Mouse (Mus musculus) embryo, embryonic 10 days (tissue): ENCODE measurements around the gene Flrt1.
"Not testable (repeated sequence)": the region's sequence is repeated elsewhere in the genome, so short reads cannot be mapped to it uniquely, and the experiment has no call there.

Experiments used
- DNase-seq: peaks from one replicate; pipeline ENCODE4 v3.0.0-alpha.2; 2015; ENCODE audit warnings: low spot score

Gene Flrt1

DNA sequence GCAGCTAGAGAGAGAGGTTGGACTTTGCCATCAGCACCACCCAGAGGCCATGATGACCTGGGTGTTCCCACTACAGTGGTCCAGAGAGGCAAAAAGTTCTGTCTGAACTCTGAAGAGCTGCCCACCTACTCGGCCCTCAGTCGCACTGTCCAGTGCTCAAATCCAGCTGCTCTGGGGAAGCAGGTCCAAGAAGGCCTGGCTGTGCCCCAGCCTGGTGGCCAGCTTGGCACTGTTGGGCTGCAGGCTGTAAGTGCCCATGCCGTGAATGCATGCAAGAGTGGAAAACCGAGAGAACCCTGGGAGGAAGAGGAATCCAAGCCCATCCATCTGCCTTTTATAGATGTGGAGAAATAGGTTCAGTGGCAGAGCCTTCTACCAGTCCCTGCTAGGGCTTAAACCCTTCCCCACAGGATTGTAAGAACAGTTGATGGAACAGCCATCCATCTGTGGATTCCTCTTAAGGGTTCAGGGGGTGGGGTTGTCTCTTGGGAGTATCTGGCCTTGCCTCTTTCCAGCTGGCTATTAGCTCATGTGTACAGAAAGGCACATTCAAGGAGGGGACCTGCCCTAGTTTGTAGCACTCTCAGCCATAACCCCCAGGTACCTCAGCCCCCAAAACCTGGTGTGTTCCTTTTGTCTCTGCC lies 2.1 kb downstream of the Flrt1 start:
- DNase-seq = peak; percentile 51

DNA sequence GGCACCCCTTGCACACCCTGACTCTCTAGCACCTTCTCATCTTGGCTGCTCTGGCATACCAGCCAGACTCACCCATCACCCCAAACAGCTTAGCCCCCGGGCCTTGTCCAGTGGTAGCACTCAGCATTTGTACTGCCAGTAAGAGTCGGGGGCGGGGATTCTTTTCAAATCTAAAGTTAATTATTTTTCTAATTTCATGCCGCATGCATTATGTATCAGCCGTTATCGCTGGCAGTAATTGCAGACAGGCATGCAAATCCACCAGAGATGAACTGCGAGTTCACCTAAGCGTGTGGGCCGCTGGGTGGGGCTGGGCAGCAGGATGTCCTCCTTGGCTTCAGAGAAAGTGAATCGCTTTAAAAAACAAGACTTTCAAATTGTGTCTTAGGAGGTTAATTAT lies 3.5 kb downstream of the Flrt1 start:
- DNase-seq = no peak

DNA sequence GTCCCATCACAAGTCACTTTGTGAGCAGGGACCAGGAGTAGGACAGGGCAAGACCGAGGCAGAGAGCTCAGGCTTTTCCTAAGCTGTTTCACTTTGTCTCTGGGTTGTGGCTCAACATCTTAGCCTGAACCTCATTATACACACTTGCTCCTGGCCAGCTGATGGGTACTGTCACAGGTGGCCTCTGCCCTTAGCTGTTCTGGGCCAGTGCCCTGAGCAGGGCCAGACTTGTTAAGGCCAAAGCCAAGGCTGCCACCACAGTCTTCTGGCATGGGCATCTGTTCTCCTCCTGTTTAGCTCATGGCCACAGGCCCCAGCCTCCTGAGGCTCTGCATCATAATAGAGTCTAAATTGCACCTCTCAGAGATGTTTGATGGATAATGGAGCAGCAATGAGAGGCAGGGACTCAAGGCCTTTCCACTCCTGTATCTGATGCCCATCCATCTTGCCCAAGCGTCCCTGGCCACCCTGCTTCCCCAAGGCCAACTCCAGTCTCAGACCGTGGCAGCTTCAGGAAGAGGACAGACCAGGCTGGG lies 5.8 kb downstream of the Flrt1 start:
- DNase-seq = no peak

DNA sequence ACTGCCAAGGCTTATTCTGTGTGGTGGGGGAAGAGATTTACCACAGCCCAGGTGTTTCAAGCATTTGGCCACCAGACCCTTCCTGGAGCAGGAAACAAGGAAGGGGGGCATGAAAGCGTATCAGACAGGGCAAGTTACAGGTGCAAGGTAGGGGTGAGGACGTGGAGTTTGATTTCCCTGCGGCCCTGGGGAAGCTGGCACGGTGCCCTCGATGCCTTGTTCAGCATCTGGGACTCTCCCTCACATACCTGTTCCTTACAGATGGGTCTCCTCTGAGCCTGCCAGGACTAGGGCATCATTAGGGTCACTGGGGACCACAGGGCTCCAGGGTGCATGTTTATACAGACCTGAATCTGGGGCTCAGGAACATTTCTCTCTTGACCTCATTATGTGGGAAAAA lies 12.8 kb downstream of the Flrt1 start:
- DNase-seq = no peak

DNA sequence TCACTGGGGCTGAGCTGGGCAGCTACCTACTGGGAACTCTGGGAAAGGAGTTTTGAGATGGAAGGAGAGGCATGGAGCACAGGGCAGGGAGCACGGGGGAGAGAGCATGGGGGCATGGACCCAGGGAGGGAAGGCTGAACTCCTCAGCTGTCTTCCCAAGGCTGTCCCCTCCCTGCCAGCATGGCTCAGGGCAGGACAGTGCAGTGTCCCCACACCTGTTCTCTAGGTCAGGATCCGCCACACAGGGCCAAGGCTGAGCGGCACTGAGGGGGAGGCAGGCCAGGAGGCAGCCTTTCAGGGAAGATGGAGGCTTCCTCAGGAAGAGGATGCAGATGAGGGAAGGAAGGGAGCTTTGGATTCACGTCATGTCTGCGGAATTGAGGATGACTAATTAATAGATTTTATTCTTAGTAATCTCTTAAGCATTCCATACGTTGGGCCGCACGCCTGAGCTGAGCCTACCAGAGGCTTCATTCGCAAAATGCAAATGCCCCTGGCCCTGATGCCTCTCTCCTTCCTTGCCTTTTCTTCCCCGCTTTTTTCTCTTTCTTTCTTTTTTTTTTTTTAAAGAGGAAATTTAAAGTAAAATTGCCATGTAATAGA lies 14.0 kb downstream of the Flrt1 start:
- DNase-seq = no peak

DNA sequence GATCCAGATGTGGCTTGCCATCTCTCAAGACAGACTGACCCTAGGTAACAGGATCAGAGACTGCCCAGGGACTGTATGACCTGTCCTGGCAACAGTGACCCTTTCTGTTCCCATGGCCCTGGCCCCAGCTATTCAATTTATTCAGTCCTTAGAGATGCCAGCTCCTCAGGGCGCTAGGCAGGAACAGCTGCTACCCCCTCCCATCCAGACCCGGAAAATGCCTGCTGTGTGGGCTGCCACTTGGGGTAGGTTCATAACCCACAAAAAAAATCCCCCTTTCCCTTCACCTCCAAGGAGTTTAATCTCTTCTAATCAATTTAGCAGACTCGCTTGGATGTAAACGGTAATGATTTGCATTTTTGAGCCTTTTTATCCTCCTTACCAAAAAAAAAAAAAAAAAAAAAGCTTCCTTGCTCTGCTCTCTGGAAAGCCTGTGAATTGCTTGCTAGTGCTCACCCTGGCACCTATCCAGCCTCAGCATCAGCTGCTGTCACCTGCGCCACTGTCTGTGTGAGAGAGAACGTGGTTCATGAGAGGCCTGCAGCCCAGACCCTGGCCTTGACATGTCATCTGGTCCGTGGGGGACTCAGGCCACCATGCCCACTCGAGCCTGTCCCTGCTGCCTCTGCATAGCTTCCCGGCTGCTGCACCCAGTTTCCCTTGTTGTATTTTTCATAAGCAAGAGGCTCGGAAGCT lies 15.0 kb downstream of the Flrt1 start:
- DNase-seq = no peak

DNA sequence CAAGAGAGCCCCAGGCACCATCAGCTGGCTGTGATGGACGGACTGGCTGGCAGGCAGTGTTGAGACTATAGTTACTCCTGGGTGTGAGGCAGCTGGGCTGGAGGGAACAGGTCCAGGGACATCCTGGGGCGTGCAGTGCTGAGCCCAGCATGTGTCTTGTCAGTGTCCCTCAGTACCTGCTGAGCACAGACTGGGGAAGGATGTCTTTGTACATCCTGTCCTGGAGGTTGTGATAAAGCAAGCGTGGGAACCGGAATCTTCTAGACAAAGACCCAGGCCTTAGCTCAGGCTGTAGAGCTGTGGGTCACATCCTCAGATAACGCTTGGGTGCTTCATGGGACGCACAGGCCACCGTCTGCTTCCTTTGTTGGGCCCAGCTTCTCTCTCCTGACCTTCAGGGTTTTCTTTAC lies 15.7 kb downstream of the Flrt1 start:
- DNase-seq = no peak

DNA sequence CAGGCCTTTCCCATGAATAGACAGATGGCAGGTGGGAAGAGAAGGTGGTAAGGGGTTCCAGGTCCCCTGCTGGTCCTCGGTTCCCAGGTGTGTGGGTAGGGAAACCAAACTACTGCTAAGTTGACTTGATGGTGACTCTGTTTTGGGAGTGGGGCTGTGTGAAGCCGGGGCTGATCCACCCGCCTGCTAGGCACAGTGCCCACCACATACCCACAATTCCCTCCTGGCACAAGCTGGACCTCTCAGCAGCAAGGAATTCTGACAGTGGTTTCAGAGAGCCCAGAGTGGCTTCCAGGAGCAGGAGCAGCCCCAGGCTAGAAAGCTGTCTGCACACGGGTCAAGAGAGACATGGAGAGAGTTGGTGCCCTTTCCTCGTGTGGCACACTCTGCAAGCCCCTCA lies 16.5 kb downstream of the Flrt1 start:
- no peak for DNase-seq

DNA sequence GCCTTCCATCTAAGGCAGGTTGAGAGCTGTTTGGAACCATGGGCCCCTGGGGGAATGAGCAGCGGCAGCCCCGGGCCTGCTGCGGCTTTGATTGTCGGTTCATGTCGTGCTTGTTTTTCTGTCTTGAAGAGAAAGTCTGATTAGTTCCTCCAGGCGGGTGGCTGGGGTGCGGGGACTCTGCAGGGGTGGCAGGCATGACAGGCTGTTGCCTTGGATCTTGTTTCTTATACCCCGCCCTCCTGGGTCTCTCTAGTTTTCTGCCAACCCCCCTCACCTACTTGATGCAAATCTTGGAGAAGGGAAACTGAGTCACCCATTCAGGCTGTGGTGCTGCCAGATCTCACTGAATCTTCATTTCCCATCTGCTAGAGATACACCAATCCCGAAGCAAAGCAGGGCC lies 17.0 kb downstream of the Flrt1 start:
- no peak for DNase-seq

DNA sequence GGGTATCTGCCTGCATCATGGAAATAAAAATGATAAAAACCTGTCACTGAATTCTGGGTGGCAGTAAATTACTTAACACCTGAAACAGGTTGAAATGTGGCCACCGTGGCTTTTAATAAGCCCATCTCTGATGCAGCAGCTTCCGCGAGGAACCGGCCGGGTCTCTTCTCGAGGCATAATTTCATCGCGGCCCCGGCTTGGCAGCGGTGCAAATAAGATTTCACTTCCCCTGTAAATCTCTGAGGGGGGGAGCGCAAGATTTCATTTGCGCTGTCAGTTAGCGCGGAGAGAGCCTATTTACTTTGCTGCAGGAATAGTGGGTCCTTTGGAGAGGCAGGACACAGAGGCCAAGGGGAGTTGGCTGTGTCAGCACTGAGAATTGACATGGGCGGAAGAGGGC lies 20.8 kb downstream of the Flrt1 start:
- no peak for DNase-seq

DNA sequence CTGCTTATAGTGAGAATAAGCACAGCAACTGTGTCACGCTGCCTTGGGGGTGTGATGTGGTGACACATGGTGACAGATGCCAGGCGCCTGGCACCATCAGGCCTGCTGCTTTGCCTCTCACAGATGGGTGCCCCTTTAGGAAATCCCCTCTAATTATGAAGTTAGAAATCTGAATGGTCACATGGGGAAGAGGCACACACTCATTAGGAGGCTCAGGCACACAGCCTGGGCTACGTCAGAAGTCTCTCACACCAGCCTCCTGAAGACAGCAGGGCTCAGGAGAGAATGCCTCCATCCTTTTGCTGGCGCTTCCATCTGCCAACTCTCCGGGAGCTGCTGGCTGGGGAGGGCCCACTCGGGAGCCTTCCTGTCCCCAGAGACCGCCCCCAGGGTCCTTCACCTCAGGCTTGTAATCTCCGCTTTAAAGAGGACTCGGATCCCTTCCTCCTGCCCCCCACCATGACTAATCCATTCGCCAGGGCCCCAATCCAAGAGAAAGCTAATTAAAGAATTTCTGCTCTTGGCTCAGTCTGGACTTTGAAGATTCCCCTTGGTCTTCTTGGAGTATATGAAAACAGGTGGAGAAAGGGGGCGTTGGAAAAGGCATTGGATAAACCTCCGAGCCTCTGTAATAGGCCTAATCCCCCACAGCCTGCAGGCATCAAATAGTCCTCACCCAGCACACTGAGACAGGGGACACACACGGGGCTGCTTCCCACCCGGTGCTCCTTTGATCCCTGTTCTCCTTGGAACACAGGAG lies 22.3 kb downstream of the Flrt1 start:
- no peak for DNase-seq

DNA sequence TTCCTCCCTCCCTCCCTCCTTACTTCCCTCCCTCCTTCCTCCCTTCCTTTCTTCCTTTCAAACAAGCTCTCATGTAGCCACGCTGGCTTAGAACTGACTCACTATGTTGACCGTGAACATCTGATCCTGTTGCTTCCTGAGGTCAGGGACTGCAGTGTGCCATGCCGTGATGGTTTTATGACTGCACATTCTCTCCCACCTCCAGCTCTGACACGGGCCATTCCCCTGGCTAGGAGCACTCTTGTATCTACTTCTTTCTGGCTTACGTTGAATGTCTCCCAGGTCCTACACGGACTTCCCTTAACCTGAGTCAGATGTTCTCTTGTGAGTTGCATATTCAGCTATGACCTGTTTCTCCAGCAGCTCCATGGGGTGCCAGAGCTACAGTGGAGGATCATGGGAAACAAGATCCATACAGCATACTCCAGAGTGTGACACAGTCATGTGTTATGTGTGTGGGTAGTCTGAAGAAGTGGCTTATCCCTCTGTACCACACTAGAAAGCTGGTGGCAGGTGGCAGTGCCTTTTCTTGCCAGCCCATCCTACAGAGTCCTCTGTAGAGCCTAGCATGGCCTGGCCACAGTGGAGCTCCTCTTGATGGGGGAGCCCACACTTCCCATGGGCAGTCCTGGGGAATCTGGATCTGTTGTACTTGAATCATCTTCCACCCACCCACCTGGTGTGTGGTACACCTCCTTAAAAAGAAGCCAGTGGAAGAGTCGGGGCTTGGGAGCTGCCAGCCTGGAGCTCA lies 23.8 kb downstream of the Flrt1 start:
- no peak for DNase-seq

DNA sequence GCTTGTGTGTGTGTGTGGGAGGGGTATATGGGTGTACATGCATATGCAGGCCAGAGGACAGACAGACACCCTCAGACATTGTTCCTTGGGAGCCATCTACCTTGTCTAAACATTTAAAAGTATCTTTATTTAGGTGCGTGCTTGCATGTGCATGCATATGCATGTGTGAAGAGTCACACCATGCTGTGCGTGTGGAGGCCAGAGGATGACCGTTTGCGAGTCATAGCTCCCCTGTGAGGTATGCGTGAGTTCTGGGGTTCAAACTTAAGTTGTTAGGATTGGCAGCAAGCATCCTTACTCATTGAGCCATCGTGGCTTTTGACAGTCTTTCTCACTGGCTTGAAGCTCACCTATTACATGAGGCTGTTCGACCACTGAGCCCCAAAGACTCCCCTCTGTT lies 27.3 kb downstream of the Flrt1 start:
- no peak for DNase-seq

DNA sequence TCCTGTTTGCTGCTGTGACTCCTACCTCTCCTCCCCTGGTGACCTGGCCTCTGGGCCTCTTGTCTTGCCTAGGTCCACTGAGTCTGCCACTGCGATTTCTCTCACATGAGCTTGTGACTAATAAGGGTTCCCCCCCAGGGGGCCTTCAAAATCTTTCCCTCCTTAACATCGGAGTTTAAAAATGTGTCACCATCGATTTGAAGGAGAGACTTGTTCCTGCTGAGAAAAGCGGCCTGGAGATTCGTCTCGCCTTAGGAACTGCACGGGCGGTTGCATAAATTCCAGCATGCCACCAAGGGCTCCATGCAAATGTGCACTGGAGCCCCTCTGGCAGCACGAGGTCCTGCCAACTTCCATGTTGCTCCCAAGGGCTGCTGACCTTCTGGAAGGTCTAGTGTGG lies 27.9 kb downstream of the Flrt1 start:
- DNase-seq = no peak

DNA sequence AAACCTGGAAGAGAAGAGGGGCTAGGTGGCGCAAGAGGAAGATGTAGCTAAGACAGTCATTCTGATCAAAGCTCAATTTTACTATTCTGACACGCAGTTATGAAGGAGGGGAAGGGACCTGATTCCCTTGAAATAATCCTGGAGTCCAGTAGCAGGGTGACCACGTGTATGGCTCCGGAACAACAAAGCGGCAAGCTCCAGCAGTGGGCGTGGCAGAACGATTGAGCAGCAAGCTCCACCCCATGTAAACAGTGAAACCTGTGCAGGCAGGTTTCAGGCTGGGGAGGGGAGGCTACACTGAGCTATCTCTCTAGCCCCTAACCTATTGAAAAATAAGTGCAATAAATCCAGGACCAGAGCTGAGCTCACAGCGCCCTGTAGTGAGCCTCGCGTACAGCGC lies 30.2 kb downstream of the Flrt1 start:
- DNase-seq = not testable (repeated sequence)

DNA sequence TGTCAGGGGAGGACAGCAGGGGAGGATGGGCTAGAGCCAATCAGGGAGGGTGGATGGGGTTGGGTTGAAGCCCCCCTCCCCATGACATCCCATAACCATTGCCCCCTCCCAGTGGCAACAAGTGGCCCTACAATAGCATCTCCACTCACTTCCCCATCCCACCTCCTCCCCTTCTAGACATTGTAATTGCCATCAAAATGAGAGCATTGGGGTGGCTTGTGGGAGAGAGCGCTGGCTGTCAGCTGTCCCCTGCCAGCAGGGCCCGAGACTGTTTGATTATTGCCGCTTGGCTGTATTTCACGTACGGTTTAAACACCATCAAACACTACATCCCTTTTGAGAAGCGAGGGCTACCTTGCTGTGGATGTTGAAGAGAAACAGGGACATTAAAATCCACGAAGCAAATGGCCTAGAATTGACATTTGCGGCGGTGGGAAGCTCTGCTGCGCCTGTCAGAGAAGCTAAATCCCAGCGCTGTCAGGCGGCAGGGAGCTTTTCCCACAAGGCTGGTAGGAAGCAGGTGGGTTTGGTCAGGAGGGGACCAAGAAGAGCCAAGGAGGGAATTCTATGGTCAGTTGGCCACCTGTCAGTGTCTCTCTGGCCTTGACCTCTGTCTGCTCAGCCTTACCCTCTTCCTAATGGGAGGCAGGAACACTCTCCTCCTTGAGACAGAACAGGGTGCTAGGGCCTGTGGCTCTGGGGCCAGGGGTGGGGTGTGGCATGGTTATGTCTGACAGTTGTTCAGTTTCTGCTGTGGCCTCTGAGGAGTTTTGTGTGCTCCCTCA lies 31.3 kb downstream of the Flrt1 start:
- no peak for DNase-seq

DNA sequence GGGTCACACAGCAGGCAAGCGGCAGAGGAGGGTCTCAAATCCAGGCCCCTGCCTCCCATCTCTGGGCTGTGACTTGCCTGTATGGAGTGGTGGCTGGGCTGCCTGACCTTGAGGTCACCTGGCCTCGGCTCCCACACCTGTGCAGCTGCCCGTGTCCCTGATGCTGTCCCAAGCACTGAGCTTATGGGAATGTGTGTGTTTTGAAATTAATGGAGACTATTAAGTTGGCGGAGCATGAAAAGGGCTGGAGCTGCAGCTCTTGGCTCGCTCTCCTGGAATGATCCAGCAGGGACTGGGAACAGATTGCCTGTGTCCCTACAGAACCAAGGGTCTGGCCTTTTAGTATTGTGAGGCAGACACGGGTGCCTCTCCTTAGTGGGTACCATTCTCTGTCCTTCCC lies 33.3 kb downstream of the Flrt1 start:
- DNase-seq = no peak

DNA sequence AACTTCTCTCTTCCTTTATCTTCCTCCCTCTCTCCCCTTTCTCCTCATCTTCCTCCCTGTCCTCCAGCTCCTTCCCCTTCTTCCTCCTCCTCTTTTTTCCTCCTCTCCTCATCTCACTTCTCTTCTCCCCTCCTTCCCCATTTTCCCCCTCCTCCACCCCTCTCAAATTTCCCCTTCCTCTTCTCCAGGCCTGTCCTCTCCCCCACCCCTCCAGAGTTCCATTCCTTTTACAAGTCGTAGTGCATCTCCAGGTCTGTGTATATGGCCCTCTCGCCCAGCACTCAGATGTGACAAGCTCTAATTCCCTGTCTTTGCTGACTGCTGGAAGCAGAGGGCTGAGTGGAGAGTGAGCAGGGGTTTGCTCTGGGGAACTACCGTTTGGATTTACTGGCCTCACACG lies 34.8 kb downstream of the Flrt1 start:
- no peak for DNase-seq

DNA sequence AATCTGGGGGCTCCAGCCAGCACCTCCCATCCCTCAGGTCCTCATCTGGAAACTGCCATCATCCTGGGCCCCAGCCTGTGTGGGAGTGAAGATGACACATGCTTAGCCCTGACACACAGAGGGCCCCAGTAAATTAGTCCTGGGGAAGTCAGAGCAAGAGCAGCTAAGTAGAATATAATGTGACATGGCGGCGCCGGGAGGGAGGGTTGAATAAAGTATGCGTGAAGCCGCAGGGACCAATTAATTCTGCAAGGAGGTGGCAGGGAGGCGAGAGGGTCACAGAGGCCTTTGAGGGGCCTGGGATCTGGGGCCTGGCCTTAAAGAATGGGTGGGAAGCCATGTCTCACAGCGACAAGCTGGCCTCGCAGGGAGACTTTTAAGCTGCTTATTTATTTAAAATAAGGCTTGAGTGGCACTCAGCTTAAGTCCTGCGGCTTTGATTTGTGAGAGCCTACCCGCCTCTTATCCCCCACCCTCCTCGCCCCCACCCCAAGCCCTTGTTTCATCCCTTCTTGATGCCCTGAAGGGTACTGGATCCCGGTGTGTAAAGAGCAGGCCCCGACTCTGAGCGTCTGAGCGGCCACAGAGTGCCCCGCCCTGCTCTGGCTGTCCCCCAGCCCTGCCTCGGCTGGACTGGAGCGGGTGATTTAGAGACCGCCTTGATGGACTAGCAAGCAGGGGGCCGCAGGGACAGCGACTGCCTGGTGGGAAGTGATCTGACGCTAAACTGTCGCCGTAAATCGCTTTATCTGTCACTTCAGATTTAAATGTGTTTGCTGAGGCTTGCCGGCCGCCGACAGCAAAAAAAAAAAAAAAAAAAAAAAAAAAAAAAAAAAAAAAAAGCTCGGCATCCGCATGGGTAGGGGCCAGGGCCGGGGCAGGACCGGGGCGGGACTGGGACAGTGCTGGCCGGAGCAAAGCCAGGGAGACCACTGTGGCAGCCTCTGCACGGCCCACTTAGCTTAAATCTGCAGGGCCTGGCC lies 35.5 kb downstream of the Flrt1 start:
- DNase-seq = peak; percentile 82
